Mouse (Mus musculus) CH12F3 (cell line): Measurements from ENCODE around the gene Tmem131.

Experiments
- in situ Hi-C: fragments of 300-500 bp; cut with MboI; formaldehyde crosslinking; loops from 2 replicates; pipeline ENCODE4 v1.14.3; 2020; ENCODE audit warnings: low sequenced_read_pairs

The Tmem131 gene

DNA sequence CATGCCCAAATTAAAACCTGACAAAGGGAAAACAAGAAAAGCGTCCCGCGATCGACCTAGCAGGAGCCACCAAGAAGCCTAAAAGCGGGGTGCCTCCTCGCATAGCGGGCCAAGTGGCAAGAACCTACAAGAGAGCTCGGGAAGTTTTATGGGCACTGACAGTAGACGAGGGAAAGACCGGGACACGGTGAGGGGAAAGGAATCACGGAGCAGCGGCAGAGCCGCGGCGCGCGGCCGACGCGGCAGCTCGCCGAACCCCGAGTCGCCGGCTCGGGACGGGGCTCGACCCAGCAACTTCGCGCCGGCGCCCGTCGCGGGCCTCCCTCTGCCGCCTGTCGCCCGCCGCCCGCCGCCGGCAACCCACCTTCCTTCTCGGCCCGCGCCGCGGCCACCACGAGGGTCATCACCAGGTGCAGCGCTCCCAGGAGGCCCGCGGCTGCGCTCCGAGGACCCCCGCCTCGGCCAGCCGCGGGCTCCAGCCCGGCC is 4.6 kb downstream of the Tmem131 start:
- in situ Hi-C loops = no loop called here

DNA sequence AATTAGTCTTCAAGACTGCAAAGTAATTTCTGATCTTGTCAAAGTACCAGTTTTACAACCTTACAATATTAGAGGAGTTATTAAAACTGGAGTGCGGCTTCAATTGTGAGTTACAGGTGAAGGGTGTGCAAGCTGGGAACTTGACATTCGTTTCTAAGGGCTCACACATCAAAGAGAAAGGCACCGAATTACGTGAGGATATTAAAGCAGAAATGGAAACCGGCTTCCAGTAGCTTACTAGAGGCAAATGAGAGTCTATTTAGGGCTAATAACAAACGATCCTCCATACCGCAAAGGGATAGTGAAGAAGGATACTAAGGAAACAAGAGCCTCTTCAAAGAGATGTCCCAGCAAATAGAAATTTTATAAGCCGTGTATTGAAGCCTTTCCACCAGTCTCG is 5.1 kb downstream of the Tmem131 start:
- in situ Hi-C loops = no loop called here

DNA sequence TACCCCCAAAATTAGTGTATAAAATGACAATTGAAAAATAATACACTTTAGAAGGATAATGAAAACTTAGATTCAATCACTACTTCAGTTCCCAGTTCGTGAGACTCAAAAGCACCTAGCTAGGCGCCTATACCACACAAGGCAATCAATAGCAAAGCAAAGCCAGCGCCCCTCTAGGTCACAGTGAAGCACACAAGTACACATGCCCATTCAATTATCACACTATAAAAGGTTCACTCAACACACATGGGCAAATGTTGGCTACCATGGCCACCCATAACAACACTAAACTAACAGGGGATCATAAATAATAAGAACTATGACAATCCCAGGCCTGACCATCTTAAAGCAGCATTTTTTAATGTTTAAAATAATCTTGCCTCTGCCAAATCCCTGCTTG is 5.8 kb downstream of the Tmem131 start:
- in situ Hi-C loops = no loop called here

DNA sequence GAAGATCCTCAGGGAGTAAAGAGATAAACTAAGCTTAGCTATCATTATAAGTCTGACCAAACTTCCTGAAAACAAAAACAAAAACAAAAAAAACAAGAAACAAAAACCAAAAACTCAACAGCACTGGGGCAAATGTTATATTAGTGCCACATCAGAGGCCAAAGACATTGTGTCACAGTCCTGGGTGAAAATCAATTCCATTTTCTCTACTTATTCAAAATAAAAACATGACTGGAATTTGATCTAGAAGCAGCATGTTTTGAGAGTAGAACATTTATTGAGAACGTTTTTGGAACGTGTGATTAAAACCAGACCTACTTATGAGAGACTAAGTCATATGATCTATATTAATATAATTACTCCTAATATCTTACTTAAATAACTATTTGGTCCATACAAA is 6.5 kb downstream of the Tmem131 start:
- in situ Hi-C loops = no loop called here

DNA sequence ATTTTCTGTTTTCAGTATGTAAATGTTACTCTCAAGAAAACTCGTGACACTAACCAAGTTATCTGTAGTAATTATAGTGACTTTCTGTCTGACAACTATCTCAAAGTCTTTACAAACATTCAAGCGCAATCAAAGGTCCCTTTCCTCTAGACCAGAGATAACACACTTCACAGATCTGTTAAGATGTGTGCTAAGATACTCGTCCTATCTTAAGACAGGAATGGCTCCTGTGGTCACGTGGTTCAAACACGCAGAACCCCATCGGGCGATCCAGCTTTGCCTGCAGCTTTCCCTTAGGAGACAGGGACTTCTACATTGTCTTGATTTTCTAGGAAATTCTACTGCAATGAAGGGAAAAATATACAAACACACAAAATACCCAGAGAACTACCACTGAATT is 6.9 kb downstream of the Tmem131 start:
- in situ Hi-C loops = no loop called here

DNA sequence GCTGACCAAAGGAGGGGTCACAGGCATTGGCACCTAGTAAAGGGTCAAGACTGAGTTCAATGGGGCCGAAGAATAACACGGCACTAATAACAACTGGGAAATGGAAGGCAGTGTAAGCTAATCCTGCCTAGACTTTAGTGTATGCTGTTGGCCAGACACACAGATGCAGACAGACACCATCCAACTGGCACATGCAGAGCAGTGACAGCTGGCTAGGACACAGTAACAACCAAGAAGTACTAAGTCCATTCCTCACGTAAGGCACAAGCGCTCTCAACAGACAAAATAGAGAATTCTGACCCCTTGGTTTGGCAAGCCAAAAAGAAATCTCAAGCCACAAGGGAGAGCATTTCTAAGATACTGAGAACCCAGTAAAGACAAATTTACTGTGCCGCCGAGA is 8.7 kb downstream of the Tmem131 start:
- in situ Hi-C loops = no loop called here

DNA sequence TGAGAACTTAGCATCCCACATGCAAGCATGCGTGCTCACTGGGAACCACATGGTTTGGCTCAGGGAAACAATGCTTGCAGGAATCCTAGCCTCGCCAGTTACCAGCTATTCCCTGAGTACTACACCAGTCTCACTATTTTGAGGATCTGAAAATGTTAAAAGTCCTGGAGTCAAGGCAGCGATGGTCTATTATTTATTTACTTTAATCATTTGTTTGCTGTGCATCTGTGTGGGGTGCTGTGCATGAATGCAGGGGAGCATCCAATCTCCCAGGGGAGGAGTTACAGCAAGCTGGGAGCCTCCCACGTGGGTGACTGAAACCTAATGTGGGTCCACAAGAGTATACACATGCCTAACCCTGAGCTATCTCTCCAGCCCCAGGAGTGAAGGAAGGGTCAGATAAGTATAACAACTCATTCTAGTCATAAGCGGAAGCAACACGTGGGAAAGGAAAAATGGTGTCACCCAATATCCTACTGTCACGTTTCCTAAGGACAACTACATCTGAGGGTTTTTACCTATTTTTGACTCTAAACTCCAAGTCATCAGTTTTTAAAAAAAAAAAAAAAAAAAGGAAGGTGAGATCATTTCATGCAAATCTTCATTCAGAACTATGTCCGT is 9.4 kb downstream of the Tmem131 start:
- in situ Hi-C loops = no loop called here

DNA sequence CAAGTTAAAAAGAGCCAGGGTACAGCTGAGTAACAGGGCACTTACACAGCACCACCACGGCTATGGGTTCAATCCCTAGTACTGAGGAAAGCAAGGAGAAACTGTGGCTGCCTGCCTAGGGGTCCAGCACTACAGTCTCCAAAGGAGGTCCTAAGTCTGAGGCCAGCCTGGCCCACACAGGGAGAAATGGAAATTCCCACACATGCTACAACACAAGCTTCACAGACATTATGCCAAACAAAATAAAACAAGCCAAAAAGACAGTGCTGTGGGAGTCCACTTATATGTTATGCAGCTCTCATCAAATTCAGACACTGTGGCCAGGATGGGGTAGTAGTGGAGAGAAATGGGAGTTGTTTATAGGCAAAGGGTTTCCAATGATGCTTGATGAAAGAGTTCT is 11.2 kb downstream of the Tmem131 start:
- in situ Hi-C loops = no loop called here

DNA sequence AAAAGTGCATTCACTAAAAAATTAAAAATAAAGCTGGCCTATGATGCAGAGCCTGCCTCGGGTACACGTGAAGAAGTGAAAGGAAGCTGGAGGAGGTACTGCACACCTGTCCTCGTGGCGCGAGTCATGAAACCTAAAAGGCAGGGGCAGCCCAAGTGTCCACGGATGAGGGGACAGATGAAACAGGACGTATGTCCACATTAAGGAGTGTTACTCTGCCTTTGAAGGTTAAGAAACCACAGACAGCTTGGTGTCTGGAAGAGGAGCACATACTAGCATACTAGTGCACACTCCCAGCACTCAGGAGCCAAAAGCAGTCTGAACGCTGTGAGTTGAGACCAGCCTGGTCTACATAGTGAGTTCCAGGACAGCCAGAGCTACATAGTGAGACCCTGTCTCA is 12.6 kb downstream of the Tmem131 start:
- in situ Hi-C loops = no loop called here

DNA sequence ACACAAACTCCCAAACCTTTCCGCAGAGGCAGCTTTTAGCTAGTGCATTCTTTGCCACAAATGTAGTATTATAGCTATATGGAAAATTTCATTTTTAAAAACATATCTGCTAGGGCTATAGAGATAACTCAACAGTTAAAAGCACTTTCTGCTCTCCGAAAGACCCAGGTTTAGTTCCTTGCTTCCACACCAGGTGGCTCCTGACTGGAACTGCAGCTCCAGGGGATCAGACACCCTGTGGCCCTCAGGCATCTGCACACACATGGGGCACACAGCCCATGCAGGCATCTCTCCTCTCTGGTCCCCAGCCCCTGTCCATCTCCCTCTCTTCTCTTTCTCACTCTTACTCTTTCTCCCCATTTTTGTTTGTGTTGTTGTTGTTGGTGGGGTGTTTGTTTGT is 13.5 kb downstream of the Tmem131 start:
- in situ Hi-C loops = no loop called here

DNA sequence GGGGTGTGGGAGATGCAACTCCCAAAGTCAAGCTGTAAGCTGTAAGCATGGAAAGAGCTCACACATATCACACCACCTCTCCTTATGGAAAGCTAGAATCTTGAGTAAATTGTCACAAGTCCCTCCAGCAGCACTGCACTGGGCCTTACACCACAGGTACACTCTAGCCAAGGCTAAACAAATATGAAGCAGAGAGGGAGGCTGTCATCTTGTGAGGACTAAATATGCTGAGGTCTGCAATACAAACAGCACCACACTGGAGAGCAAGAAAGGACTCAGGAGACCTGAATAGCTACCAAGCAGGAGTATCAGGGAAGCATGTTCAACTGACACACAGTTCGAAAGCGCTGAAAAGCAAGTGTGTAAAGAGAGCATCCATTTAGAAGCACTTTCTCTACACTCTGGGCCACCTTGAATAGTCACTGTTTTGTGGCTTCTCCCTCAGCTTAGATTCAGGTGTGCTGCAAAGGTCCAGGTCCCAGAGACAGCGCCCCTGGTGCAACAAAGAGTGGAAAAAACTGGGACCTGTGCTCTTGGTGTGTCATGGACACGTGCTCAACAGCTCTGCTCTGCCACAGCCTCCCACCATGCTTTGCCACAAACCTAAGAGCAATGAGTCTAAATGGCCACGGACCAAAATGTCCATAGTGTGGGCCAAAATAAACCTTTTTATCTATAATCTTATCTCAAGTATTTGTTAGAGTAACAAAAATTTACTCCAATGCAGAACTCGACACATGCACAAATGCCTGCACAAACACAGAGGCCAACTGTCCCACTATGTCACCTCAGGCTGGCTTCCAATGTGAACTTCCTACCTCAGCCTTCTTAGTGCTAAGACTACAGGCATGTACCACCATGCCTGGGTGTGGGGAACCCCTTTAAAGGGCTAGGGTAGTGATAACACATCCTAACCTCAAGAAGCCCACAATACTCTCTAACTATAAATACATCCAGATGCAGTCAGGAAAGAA is 14.8 kb downstream of the Tmem131 start:
- in situ Hi-C loops = no loop called here

DNA sequence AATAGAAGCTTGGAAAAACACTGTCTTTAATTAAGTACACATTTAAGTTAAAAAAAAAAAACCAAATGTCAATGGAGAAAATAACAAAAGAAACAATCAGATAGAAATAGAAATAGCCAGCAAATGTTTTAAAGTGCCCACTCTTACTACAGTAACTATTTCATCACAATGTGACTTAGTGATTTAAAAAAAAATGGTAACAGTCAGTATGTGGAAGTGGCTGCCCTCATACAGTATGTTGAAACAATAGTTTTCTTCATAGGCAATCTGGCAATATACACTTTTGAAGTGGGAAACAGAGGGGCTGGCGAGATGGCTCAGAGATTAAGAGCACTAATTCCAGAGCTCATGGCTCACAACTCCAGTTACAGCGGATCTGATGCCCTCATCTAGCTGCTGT is 15.9 kb downstream of the Tmem131 start:
- in situ Hi-C loops = no loop called here

DNA sequence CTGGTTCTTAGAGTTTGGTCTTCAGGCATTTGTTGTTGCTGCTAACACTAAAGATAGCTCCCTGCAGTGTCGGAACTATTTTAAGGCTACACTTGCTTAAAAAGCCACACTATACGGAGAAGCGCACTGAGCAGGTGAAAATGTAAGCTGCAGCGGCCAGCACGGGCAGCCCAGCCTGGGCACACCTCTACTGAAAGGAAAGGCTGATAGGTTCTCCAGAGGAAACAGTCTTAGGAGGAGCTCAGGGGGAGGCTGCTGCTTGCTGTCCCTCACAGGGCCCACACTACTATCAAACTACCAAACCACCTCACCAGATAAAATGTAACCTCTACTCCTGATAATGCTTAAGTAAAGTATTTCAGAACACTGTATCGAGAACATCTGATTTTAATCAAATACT is 16.7 kb downstream of the Tmem131 start:
- in situ Hi-C loops = no loop called here

DNA sequence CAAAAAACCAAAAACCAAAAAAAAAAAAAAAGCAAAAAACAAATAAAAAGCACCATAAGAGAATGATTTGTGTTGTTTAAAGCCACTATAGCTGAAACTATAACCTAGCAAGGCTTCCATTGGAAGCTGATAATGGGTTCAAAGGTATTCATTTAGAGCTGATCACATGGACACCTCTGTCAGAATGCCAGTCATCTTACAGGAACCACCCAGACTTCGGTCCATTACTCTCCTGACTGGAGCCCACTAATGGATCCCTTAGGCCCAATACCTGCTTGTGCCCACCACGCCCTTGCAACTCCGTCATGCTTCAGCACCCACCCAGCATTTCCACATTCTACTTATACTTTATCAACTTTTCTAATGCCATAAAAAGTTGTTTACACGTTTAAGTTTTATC is 17.2 kb downstream of the Tmem131 start:
- in situ Hi-C loops = no loop called here

DNA sequence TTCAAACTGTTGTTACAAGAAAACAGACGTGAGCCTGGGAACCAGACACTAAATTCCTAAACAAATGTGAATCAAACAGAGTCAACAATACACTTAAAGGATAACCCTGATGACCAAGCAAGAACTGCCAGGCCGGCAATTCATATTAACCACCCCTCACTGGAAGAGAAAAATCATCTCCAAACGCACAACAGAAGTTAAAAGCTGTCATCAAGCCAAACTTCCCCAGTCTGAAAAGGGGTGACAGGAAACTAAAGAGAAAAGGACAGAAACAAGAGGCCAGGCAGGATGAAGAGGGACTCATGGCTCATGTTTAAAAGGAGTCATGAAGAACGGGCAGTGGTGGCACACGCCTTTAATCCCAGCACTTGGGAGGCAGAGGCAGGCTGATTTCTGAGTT is 17.7 kb downstream of the Tmem131 start:
- in situ Hi-C loops = no loop called here

DNA sequence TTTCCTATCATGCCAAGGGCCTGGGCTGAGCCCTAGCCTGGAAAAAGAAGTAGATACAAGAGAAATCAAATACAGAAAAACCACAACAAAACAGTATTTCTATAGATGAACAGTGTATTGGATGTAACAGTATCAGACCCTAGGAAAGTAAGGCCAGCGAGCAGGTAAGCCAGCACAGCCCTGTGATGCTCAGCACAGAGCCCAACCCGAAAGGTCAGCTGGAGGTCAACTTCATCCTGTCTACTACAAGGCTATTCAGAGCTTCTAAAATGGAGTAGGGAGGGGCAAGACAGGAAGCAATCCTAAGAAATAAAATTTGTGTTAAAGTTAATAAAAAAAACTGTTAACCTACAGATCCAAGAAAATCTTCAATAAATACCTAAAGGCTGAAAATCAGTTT is 18.6 kb downstream of the Tmem131 start:
- in situ Hi-C loops = no loop called here

DNA sequence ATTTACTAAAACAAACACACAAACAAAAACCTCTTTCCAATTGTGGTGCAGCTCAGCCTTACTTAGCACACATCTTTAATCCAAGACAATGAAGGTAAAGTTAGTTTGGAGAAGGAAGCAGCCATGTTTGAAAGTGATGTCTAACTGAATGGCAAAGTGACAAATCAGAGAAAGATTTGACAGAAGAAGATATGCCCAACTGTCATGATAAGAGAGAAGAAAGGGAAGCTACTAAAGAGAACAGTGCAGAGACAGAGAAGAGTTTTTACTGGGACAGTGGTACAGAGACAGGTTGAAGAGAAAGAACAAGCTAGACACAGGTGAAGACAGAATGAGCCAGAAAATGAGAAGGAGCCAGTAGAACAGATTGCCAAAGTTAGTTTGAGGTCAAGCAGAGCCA is 19.6 kb downstream of the Tmem131 start:
- in situ Hi-C loops = no loop called here

DNA sequence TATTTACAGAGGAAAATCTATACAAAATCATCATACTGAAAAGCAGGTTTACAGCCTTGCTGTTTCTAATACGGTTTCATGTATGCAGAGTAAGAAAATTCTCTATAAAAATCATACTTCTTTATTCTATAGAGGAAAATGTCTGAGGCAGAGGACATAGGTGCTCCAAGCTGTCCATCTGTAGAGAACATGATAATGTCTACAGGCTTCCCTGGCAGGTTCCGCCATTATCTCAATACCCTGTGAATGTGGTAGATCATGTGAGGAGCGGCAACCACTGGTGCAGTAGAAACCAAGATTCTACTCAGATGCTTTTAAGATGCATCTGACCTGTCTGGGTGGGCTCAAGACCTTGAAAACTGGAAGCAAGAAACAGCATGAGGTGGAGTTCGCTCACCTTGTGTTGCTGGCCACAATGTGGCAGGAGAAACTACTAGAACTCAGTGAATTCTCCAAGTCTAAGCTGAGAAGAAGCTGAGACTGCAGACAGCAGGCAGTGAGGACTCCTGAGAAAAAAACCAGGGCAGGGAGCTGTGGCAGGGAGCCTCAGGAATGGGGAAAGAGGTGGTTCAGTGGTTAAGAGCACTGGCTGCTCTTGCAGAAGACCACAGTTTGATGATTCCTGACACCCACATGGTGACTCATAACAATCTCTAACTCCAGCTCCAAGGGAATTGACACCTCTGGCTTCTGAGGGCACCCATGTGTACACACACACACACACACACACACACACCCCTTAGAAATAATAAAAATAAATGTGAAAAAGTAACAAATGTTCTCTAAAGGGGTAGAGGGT is 20.6 kb downstream of the Tmem131 start:
- in situ Hi-C loops = no loop called here

DNA sequence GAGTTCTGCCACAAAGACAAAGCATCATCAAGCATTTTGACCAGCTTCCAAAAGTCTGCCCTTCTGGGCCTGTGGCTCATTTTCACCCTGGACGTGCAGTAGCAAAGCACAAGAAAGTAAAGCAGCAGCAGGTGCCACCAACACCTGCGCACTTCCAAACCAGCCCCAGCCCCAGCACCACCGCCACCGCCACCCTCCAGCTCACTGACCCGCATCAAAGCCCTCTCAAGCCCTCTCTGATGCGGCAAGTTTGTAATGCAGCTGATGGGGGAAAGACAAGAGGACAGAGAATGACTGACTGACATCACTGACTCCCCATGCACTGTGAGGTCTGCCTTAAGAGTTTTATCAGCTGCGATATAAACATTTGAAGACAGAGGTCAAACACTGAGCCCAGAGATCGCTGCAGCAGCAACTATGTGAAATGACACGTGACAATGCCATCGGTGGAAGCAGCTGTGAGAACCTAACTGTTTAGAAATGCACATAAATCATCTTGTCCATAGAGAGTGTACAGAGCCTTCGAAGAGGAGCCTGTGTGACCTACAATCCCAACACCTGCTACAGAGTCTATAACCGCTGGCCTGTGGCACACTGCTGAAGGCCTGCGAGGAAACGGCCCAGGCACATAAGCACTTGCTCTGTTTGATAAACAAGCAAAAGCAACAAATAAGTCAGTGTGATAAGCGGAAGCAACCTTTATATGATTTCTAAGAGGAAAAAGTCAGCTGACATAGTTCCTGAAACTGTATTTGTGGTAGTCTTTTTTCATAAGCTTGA is 21.7 kb downstream of the Tmem131 start:
- in situ Hi-C loops = no loop called here

DNA sequence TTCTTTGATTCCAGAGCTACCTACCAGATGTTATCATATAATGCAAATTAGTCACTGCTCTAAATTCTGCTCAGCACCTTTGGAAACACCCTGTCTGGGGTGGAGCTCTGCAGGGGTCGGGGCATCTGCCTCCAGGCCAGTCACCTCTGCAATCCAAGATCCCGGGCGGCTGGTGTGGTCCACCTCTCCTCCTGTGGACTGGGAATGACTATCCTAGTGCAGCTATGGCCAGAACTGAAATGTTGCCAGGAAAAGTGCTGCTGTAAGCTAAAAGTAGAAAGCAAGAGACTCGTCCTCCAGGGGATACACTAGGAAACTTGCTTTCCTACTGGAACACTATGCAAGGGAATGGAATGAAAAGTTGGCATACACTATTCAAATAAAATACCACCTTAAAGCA is 22.7 kb downstream of the Tmem131 start:
- in situ Hi-C loops = no loop called here
